Mouse (Mus musculus) C2C12 (cell line): ENCODE results near the gene Trim28. TPM values are rescaled to one million over a fixed set of nuclear protein-coding genes. Genes with fewer than 3 reads are reported as not detected.

ENCODE experiments used
- H3K27me3 ChIP-seq: one replicate; pipeline ENCODE4 v1.6.1; 2011; ENCODE audit not compliant: control insufficient read depth, insufficient read depth, insufficient read length
- H3K36me3 ChIP-seq: one replicate; pipeline ENCODE4 v1.6.1; 2011; ENCODE audit not compliant: control insufficient read depth, insufficient read depth
- H3K4me3 ChIP-seq: one replicate; pipeline ENCODE4 v1.5.1; 2011; ENCODE audit warnings: mild to moderate bottlenecking, control low read depth; ENCODE audit not compliant: poor library complexity, insufficient read depth, severe bottlenecking
- H3K79me2 ChIP-seq: one replicate; pipeline ENCODE4 v1.6.1; 2011; ENCODE audit not compliant: control insufficient read depth, insufficient read depth
- H3K79me3 ChIP-seq: one replicate; pipeline ENCODE4 v1.6.1; 2011; ENCODE audit warnings: low read depth, control low read depth
- H3ac ChIP-seq: one replicate; pipeline ENCODE3; 2011; ENCODE audit warnings: low read depth; ENCODE audit not compliant: control insufficient read depth, insufficient read length
- CEBPB ChIP-seq: IDR thresholded peaks from one replicate; pipeline ENCODE4 v1.6.1; 2011; ENCODE audit warnings: low read depth, mild to moderate bottlenecking, control low read depth, moderate library complexity
- CTCF ChIP-seq: IDR thresholded peaks from one replicate; pipeline ENCODE4 v1.5.1; 2011; ENCODE audit not compliant: control insufficient read depth, insufficient read depth, insufficient read length
- FOSL1 ChIP-seq: IDR thresholded peaks from one replicate; pipeline ENCODE4 v1.8.0; 2011; ENCODE audit warnings: mild to moderate bottlenecking, low read length; ENCODE audit not compliant: poor library complexity, insufficient read depth, severe bottlenecking
- MAX ChIP-seq: IDR thresholded peaks from one replicate; pipeline ENCODE4 v1.6.1; 2011; ENCODE audit warnings: mild to moderate bottlenecking, control low read depth
- MYOD1 ChIP-seq: IDR thresholded peaks from one replicate; pipeline ENCODE4 v1.6.1; 2011; ENCODE audit warnings: low read depth; ENCODE audit not compliant: control insufficient read depth, insufficient read length
- MYOG ChIP-seq: IDR thresholded peaks from one replicate; pipeline ENCODE4 v1.6.1; 2011; ENCODE audit not compliant: control insufficient read depth, insufficient read length; ENCODE audit errors: extremely low read depth
- USF1 ChIP-seq: IDR thresholded peaks from one replicate; pipeline ENCODE4 v1.6.1; 2011; ENCODE audit warnings: low read depth, mild to moderate bottlenecking, control low read depth, moderate library complexity
- polyA plus RNA-seq: library from polyadenylated mRNA; unstranded; fragments of >200 nt; fragmentation: generic; extraction: Trizol; gene quantifications from one replicate; pipeline ENCODE4 v1.2.1, GENCODE M21; 2012; ENCODE audit warnings: missing spikeins

Trim28 gene
- polyA plus RNA-seq, 1 experiment, result 606 TPM

GRCm38 (mm10) chr7:13009143-13010004 lies 10.5 kb downstream of the Trim28 start:
- TF ChIP-seq MYOD1, result no peak
- TF ChIP-seq MYOG, result no peak
- no peak for TF ChIP-seq FOSL1
- TF ChIP-seq CEBPB, result no peak
- TF ChIP-seq MAX, result peak; percentile 23
- no peak for TF ChIP-seq USF1
- peak; percentile 95 for TF ChIP-seq CTCF
- Histone ChIP-seq H3K79me3 (peaks cover 6% of the 10 kb centered on the region), H3ac (peak overlapping the region; percentile 72), H3K36me3 (peaks cover 14% of the 10 kb centered on the region), H3K79me2 (peaks cover 14% of the 10 kb centered on the region), H3K27me3 (no peaks in the 10 kb centered on the region), H3K4me3 (peak overlapping the region; percentile 64)

- TF ChIP-seq MAX (no peak), FOSL1 (no peak), MYOG (no peak), MYOD1 (no peak), CTCF (no peak), CEBPB (no peak), USF1 (no peak)
- Histone ChIP-seq H3K36me3 (peaks cover 14% of the 10 kb centered on the region), H3K79me3 (peaks cover 6% of the 10 kb centered on the region), H3K4me3 (peak within 1 kb of the TSS; percentile 64), H3K79me2 (peaks cover 14% of the 10 kb centered on the region), H3K27me3 (no peaks in the 10 kb centered on the region), H3ac (peak within 1 kb of the TSS; percentile 72)
Observed at GRCm38 (mm10) chr7:13010005-13010908, 11.3 kb downstream of the Trim28 start, which contains the start of gene Zbtb45. Gene Zbtb45 (minus strand): TSS chr7:13010034.

GRCm38 (mm10) chr7:13013671-13014070 lies 14.8 kb downstream of the Trim28 start:
- Histone ChIP-seq H3K4me3 (no peak overlapping the region), H3K79me3 (no peaks in the 10 kb centered on the region), H3ac (no peak overlapping the region), H3K36me3 (no peaks in the 10 kb centered on the region), H3K79me2 (peaks cover 4% of the 10 kb centered on the region), H3K27me3 (peaks cover 9% of the 10 kb centered on the region)
- TF ChIP-seq CTCF (no peak), MYOD1 (no peak), MAX (no peak), USF1 (no peak), MYOG (no peak), CEBPB (no peak), FOSL1 (no peak)

GRCm38 (mm10) chr7:13014275-13014839 lies 15.4 kb downstream of the Trim28 start:
- H3K79me3 ChIP-seq, result no peaks in the 10 kb centered on the region
- no peak overlapping the region for H3ac ChIP-seq
- H3K27me3 ChIP-seq, result peaks cover 9% of the 10 kb centered on the region
- H3K4me3 ChIP-seq, result no peak overlapping the region
- no peaks in the 10 kb centered on the region for H3K36me3 ChIP-seq
- TF ChIP-seq MYOD1, result no peak
- TF ChIP-seq CEBPB, result no peak
- no peak for TF ChIP-seq MAX
- TF ChIP-seq MYOG, result no peak
- TF ChIP-seq FOSL1, result no peak
- no peak for TF ChIP-seq USF1
- TF ChIP-seq CTCF, result no peak
- H3K79me2 ChIP-seq, result no peaks in the 10 kb centered on the region

- no peak overlapping the region for H3ac ChIP-seq
- H3K79me2 ChIP-seq, result no peaks in the 10 kb centered on the region
- no peak overlapping the region for H3K4me3 ChIP-seq
- TF ChIP-seq USF1 (no peak), CTCF (no peak), MYOG (no peak), CEBPB (no peak), MAX (no peak), FOSL1 (no peak), MYOD1 (no peak)
- H3K27me3 ChIP-seq, result peaks cover 9% of the 10 kb centered on the region
- H3K36me3 ChIP-seq, result no peaks in the 10 kb centered on the region
- no peaks in the 10 kb centered on the region for H3K79me3 ChIP-seq
Observed at GRCm38 (mm10) chr7:13015217-13015616, 16.3 kb downstream of the Trim28 start.
